Mouse (Mus musculus): Measurements from ENCODE around the gene Nlrp1a. TPM values are rescaled to one million over a fixed set of nuclear protein-coding genes. Genes with fewer than 3 reads are reported as not detected.

Nlrp1a gene
- polyA plus RNA-seq, 1 experiment = not detected

GRCm38 (mm10) chr11:71107128-71107527 is 37.4 kb downstream of the Nlrp1a start:
- no peak overlapping the region for H3K9ac ChIP-seq (ENCODE audit: low read depth, poor library complexity, severe bottlenecking)
- TF ChIP-seq POLR2A (IDR thresholded peaks at IDR 0.05; ENCODE audit: insufficient read depth, low read length) (no peak), EP300 (IDR thresholded peaks at IDR 0.05; ENCODE audit: insufficient read depth, low read depth, low read length) (no peak), CTCF (IDR thresholded peaks at IDR 0.05; ENCODE audit: low read depth, low read length) (no peak)
- no peaks in the 10 kb centered on the region for H3K27me3 ChIP-seq (ENCODE audit: control insufficient read depth, insufficient read depth, low read length, poor library complexity, severe bottlenecking)
- no peak overlapping the region for H3K27ac ChIP-seq (ENCODE audit: insufficient read depth, low read length)
- H3K9me3 ChIP-seq (replicated peaks; ENCODE audit: control insufficient read depth, insufficient read depth, low read length, poor library complexity, severe bottlenecking) = no peaks in the 10 kb centered on the region
- no peaks in the 10 kb centered on the region for H3K4me1 ChIP-seq (ENCODE audit: control insufficient read depth, insufficient read depth, low read length)
- H3K36me3 ChIP-seq (ENCODE audit: control insufficient read depth, insufficient read depth, low read length, poor library complexity, severe bottlenecking) = no peaks in the 10 kb centered on the region
- no peak overlapping the region for H3K4me3 ChIP-seq (ENCODE audit: low read depth, low read length)

GRCm38 (mm10) chr11:71106261-71107021 is 38.1 kb downstream of the Nlrp1a start:
- no peak overlapping the region for H3K4me3 ChIP-seq (ENCODE audit: low read depth, low read length)
- no peaks in the 10 kb centered on the region for H3K27me3 ChIP-seq (ENCODE audit: control insufficient read depth, insufficient read depth, low read length, poor library complexity, severe bottlenecking)
- TF ChIP-seq POLR2A (IDR thresholded peaks at IDR 0.05; ENCODE audit: insufficient read depth, low read length) (no peak), CTCF (IDR thresholded peaks at IDR 0.05; ENCODE audit: low read depth, low read length) (no peak)
- H3K9ac ChIP-seq (ENCODE audit: low read depth, poor library complexity, severe bottlenecking) = no peak overlapping the region
- no peaks in the 10 kb centered on the region for H3K36me3 ChIP-seq (ENCODE audit: control insufficient read depth, insufficient read depth, low read length, poor library complexity, severe bottlenecking)
- no peaks in the 10 kb centered on the region for H3K9me3 ChIP-seq (replicated peaks; ENCODE audit: control insufficient read depth, insufficient read depth, low read length, poor library complexity, severe bottlenecking)
- H3K27ac ChIP-seq (ENCODE audit: insufficient read depth, low read length) = no peak overlapping the region
- no peaks in the 10 kb centered on the region for H3K4me1 ChIP-seq (ENCODE audit: control insufficient read depth, insufficient read depth, low read length)

- Histone ChIP-seq H3K9ac (ENCODE audit: low read depth, poor library complexity, severe bottlenecking) (no peak overlapping the region), H3K36me3 (ENCODE audit: control insufficient read depth, insufficient read depth, low read length, poor library complexity, severe bottlenecking) (no peaks in the 10 kb centered on the region), H3K9me3 (replicated peaks; ENCODE audit: control insufficient read depth, insufficient read depth, low read length, poor library complexity, severe bottlenecking) (no peaks in the 10 kb centered on the region), H3K4me1 (ENCODE audit: control insufficient read depth, insufficient read depth, low read length) (no peaks in the 10 kb centered on the region), H3K27me3 (ENCODE audit: control insufficient read depth, insufficient read depth, low read length, poor library complexity, severe bottlenecking) (no peaks in the 10 kb centered on the region), H3K27ac (ENCODE audit: insufficient read depth, low read length) (no peak overlapping the region), H3K4me3 (ENCODE audit: low read depth, low read length) (no peak overlapping the region)
- no peak for TF ChIP-seq CTCF (IDR thresholded peaks at IDR 0.05; ENCODE audit: low read depth, low read length)
- TF ChIP-seq POLR2A (IDR thresholded peaks at IDR 0.05; ENCODE audit: insufficient read depth, low read length) = no peak
- TF ChIP-seq EP300 (IDR thresholded peaks at IDR 0.05; ENCODE audit: insufficient read depth, low read depth, low read length) = no peak
These were observed 40.6 kb downstream of the Nlrp1a start for GRCm38 (mm10) chr11:71103931-71104330.

GRCm38 (mm10) chr11:71076342-71076741 is 68.2 kb downstream of the Nlrp1a start:
- H3K4me1 ChIP-seq (ENCODE audit: control insufficient read depth, insufficient read depth, low read length) = no peaks in the 10 kb centered on the region
- H3K9ac ChIP-seq (ENCODE audit: low read depth, poor library complexity, severe bottlenecking) = no peak overlapping the region
- TF ChIP-seq EP300 (IDR thresholded peaks at IDR 0.05; ENCODE audit: insufficient read depth, low read depth, low read length) = no peak
- TF ChIP-seq POLR2A (IDR thresholded peaks at IDR 0.05; ENCODE audit: insufficient read depth, low read length) = no peak
- no peak for TF ChIP-seq CTCF (IDR thresholded peaks at IDR 0.05; ENCODE audit: low read depth, low read length)
- no peak overlapping the region for H3K4me3 ChIP-seq (ENCODE audit: low read depth, low read length)
- peaks cover 1% of the 10 kb centered on the region; the same call in 1 of the 2 replicates for H3K27me3 ChIP-seq (ENCODE audit: control insufficient read depth, insufficient read depth, low read length, poor library complexity, severe bottlenecking)
- H3K36me3 ChIP-seq (ENCODE audit: control insufficient read depth, insufficient read depth, low read length, poor library complexity, severe bottlenecking) = no peaks in the 10 kb centered on the region
- H3K9me3 ChIP-seq (replicated peaks; ENCODE audit: control insufficient read depth, insufficient read depth, low read length, poor library complexity, severe bottlenecking) = peaks cover 47% of the 10 kb centered on the region
- H3K27ac ChIP-seq (ENCODE audit: insufficient read depth, low read length) = no peak overlapping the region

- no peak overlapping the region for H3K9ac ChIP-seq (ENCODE audit: low read depth, poor library complexity, severe bottlenecking)
- TF ChIP-seq EP300 (IDR thresholded peaks at IDR 0.05; ENCODE audit: insufficient read depth, low read depth, low read length) (no peak), CTCF (IDR thresholded peaks at IDR 0.05; ENCODE audit: low read depth, low read length) (no peak), POLR2A (IDR thresholded peaks at IDR 0.05; ENCODE audit: insufficient read depth, low read length) (no peak)
- no peak overlapping the region for H3K27ac ChIP-seq (ENCODE audit: insufficient read depth, low read length)
- H3K4me3 ChIP-seq (ENCODE audit: low read depth, low read length) = no peak overlapping the region
- H3K36me3 ChIP-seq (ENCODE audit: control insufficient read depth, insufficient read depth, low read length, poor library complexity, severe bottlenecking) = no peaks in the 10 kb centered on the region
- no peaks in the 10 kb centered on the region for H3K4me1 ChIP-seq (ENCODE audit: control insufficient read depth, insufficient read depth, low read length)
- H3K27me3 ChIP-seq (ENCODE audit: control insufficient read depth, insufficient read depth, low read length, poor library complexity, severe bottlenecking) = no peaks in the 10 kb centered on the region
- no peaks in the 10 kb centered on the region for H3K9me3 ChIP-seq (replicated peaks; ENCODE audit: control insufficient read depth, insufficient read depth, low read length, poor library complexity, severe bottlenecking)
These were observed 92.0 kb downstream of the Nlrp1a start for GRCm38 (mm10) chr11:71052554-71052953.

Other genes starting within 250 kb of the Nlrp1a start
- 219 and 227 TPM in 2 replicates for gene Nup88, start 174.7 kb downstream of the Nlrp1a start, polyA plus RNA-seq (2011; ENCODE audit: insufficient read depth, insufficient read length, low read depth, missing spikeins)
- 49.5 TPM in 2 replicates for gene Rpain, start 174.5 kb downstream of the Nlrp1a start, polyA plus RNA-seq (2011; ENCODE audit: insufficient read depth, insufficient read length, low read depth, missing spikeins)
- 398 and 407 TPM in 2 replicates for gene C1qbp, start 161.7 kb downstream of the Nlrp1a start, polyA plus RNA-seq (2011; ENCODE audit: insufficient read depth, insufficient read length, low read depth, missing spikeins)
- gene Dhx33, start 140.3 kb downstream of the Nlrp1a start, polyA plus RNA-seq (2011; ENCODE audit: insufficient read depth, insufficient read length, low read depth, missing spikeins) = 32.3 and 32.8 TPM in 2 replicates
- gene Mis12, start 125.1 kb downstream of the Nlrp1a start, polyA plus RNA-seq (2011; ENCODE audit: insufficient read depth, insufficient read length, low read depth, missing spikeins) = 35.6 and 36.7 TPM in 2 replicates
- gene Derl2, start 124.9 kb downstream of the Nlrp1a start, polyA plus RNA-seq (2011; ENCODE audit: insufficient read depth, insufficient read length, low read depth, missing spikeins) = 31.8 and 32.4 TPM in 2 replicates
- gene 6330403K07Rik, start 111.2 kb downstream of the Nlrp1a start, polyA plus RNA-seq (2011; ENCODE audit: insufficient read depth, insufficient read length, low read depth, missing spikeins) = 3.7 and 4.3 TPM in 2 replicates
- gene Nlrp1b, start 86.0 kb upstream of the Nlrp1a start, polyA plus RNA-seq (2011; ENCODE audit: insufficient read depth, insufficient read length, low read depth, missing spikeins) = not detected in 2 replicates